Mouse (Mus musculus): ENCODE data around the gene Zbtb33.

- TF ChIP-seq E2F4 (IDR thresholded peaks at IDR 0.05; ENCODE audit: insufficient read depth) (no peak), POLR2A (IDR thresholded peaks at IDR 0.05; ENCODE audit: insufficient read length, low read depth) (peak; percentile 58), TCF12 (IDR thresholded peaks at IDR 0.05; ENCODE audit: insufficient read depth, poor library complexity, severe bottlenecking) (no peak), TCF3 (IDR thresholded peaks at IDR 0.05; ENCODE audit: insufficient read length, low read depth) (no peak), MYOD1 (IDR thresholded peaks at IDR 0.05; ENCODE audit: control insufficient read depth in 1 of 3, insufficient read length in 2 of 3, low read depth in 2 of 3) (no peak), POLR2AphosphoS2 (IDR thresholded peaks at IDR 0.05; ENCODE audit: insufficient read length, low read depth) (no peak), MYOG (IDR thresholded peaks at IDR 0.05; ENCODE audit: control insufficient read depth in 1 of 3, insufficient read depth in 1 of 3, insufficient read length in 2 of 3, low read depth in 2 of 3) (no peak), MAX (IDR thresholded peaks at IDR 0.05; ENCODE audit: low read depth) (no peak), USF1 (IDR thresholded peaks at IDR 0.05; ENCODE audit: low read depth) (no peak)
Observed at GRCm38 (mm10) chrX:38189552-38190457, at the start of gene Zbtb33.
